Mouse (Mus musculus) stomach, embryonic 16.5 days (tissue): ENCODE measurements around the gene Calu. TPM values are rescaled to one million over a fixed set of nuclear protein-coding genes. Genes with fewer than 3 reads are reported as not detected.
"Not testable (repeated sequence)": the region's sequence is repeated elsewhere in the genome, so short reads cannot be mapped to it uniquely, and the experiment has no call there.

Source experiments
- ATAC-seq: fragments of 200-750 bp; cut with Nextera tagmentation; 2 replicates; pipeline ENCODE4 v1.8.0; 2017; ENCODE audit warnings: moderate number of reproducible peaks, moderate TSS enrichment; ENCODE audit not compliant: insufficient read depth, low FRiP score
- H3K27ac ChIP-seq: fragments of 300-500 bp; sonication (generic); 2 replicates; pipeline ENCODE4 v1.5.1; 2014; ENCODE audit warnings: low read length
- H3K27me3 ChIP-seq: fragments of 300-500 bp; sonication (generic); 2 replicates; pipeline ENCODE4 v1.6.1; 2014; ENCODE audit warnings: low read length, control low read depth, mixed read lengths; ENCODE audit not compliant: control insufficient read depth, insufficient read depth
- H3K36me3 ChIP-seq: fragments of 300-500 bp; sonication (generic); 2 replicates; pipeline ENCODE4 v1.6.1; 2014; ENCODE audit warnings: low read length; ENCODE audit not compliant: control insufficient read depth, insufficient read depth
- H3K4me1 ChIP-seq: fragments of 300-500 bp; sonication (generic); 2 replicates; pipeline ENCODE4 v1.6.1; 2014; ENCODE audit warnings: low read length, control low read depth, mixed read lengths; ENCODE audit not compliant: control insufficient read depth, insufficient read depth
- H3K4me2 ChIP-seq: fragments of 300-500 bp; sonication (generic); 2 replicates; pipeline ENCODE4 v1.6.1; 2014; ENCODE audit warnings: low read depth, low read length, mixed read lengths
- H3K4me3 ChIP-seq: fragments of 300-500 bp; sonication (generic); replicated peaks from 2 replicates; pipeline ENCODE4 v1.5.1; 2014; ENCODE audit warnings: mild to moderate bottlenecking, low read length
- H3K9ac ChIP-seq: fragments of 300-500 bp; sonication (generic); 2 replicates; pipeline ENCODE4 v1.6.1; 2014; ENCODE audit warnings: low read length
- H3K9me3 ChIP-seq: fragments of 300-500 bp; sonication (generic); replicated peaks from 2 replicates; pipeline ENCODE4 v1.6.1; 2016; ENCODE audit warnings: low read length, control low read depth; ENCODE audit not compliant: control insufficient read depth
- WGBS: fragments of 180-500 bp; shearing (Covaris S2); extraction: QIAGEN DNeasy Blood & Tissue Kit; methylation state at CpG from one replicate; pipeline ENCODE4 v1.1.7; 2014; 5-methylcytosine and 5-hydroxymethylcytosine counted together
- polyA plus RNA-seq: library from polyadenylated mRNA; unstranded; fragments of >200 nt; fragmentation: Nextera tagmentation; extraction: Ambion mirVana; gene quantifications from 2 replicates; pipeline ENCODE4 v1.2.1, GENCODE M21; 2015

Gene Calu
- polyA plus RNA-seq, 1 experiment from 2014 or later, result 391 TPM

GRCm38 (mm10) chr6:29318879-29319278, 29.0 kb upstream of the Calu start, which contains the start of gene Fam71f1:
TSS of gene Fam71f1 (plus strand) at chr6:29319140.
- 40% methylated on average over 3 of the region's 5 CpGs for WGBS
- ATAC-seq, result peak; percentile 64; the same call in 1 of the 2 replicates

GRCm38 (mm10) chr6:29321586-29321985, 26.3 kb upstream of the Calu start:
- ATAC-seq, result no peak
- H3K4me2 ChIP-seq, result no peak overlapping the region
- H3K4me1 ChIP-seq, result 0 out of 2 replicates have a peak, but pooled peaks cover 6% of the 10 kb centered on the region
- no peak overlapping the region for H3K4me3 ChIP-seq
- no peaks in the 10 kb centered on the region for H3K36me3 ChIP-seq
- no peaks in the 10 kb centered on the region for H3K27me3 ChIP-seq
- H3K9ac ChIP-seq, result no peak overlapping the region
- no peak overlapping the region for H3K27ac ChIP-seq
- no peaks in the 10 kb centered on the region for H3K9me3 ChIP-seq
- 77% methylated on average over 6 of the region's 6 CpGs for WGBS

More at GRCm38 (mm10) chr6:29318879-29319278, 29.0 kb upstream of the Calu start, which contains the start of gene Fam71f1:
- Histone ChIP-seq H3K4me3 (no peak within 1 kb of the TSS), H3K36me3 (no peaks in the 10 kb centered on the region), H3K9me3 (no peaks in the 10 kb centered on the region), H3K9ac (no peak within 1 kb of the TSS), H3K4me1 (0 out of 2 replicates have a peak, but pooled peaks cover 6% of the 10 kb centered on the region), H3K4me2 (no peak within 1 kb of the TSS), H3K27ac (no peak within 1 kb of the TSS), H3K27me3 (no peaks in the 10 kb centered on the region)

- Histone ChIP-seq H3K4me1 (0 out of 2 replicates have a peak, but pooled peaks cover 6% of the 10 kb centered on the region), H3K9me3 (no peaks in the 10 kb centered on the region), H3K27ac (no peak overlapping the region), H3K4me2 (no peak overlapping the region), H3K36me3 (no peaks in the 10 kb centered on the region), H3K9ac (no peak overlapping the region), H3K4me3 (no peak overlapping the region), H3K27me3 (no peaks in the 10 kb centered on the region)
- no peak for ATAC-seq
- 87% methylated on average over 7 of the region's 7 CpGs for WGBS
These were observed 25.7 kb upstream of the Calu start for GRCm38 (mm10) chr6:29322147-29322546.

GRCm38 (mm10) chr6:29322735-29323134, 25.1 kb upstream of the Calu start:
- no peaks in the 10 kb centered on the region for H3K27me3 ChIP-seq
- H3K9me3 ChIP-seq, result no peaks in the 10 kb centered on the region
- 0 out of 2 replicates have a peak, but pooled peaks cover 6% of the 10 kb centered on the region for H3K4me1 ChIP-seq
- H3K36me3 ChIP-seq, result no peaks in the 10 kb centered on the region
- no peak for ATAC-seq
- no peak overlapping the region for H3K27ac ChIP-seq
- H3K9ac ChIP-seq, result no peak overlapping the region
- 79% methylated on average over 4 of the region's 4 CpGs for WGBS
- H3K4me2 ChIP-seq, result no peak overlapping the region
- no peak overlapping the region for H3K4me3 ChIP-seq

- Histone ChIP-seq H3K4me3 (no peak overlapping the region), H3K27ac (no peak overlapping the region), H3K4me2 (no peak overlapping the region), H3K9ac (no peak overlapping the region), H3K9me3 (no peaks in the 10 kb centered on the region), H3K36me3 (no peaks in the 10 kb centered on the region), H3K4me1 (no peaks in the 10 kb centered on the region), H3K27me3 (no peaks in the 10 kb centered on the region)
- ATAC-seq, result no peak
- WGBS, result 82% methylated on average over 9 of the region's 9 CpGs
These were observed 20.9 kb upstream of the Calu start for GRCm38 (mm10) chr6:29326961-29327360.

- Histone ChIP-seq H3K9ac (no peak overlapping the region), H3K27me3 (no peaks in the 10 kb centered on the region), H3K36me3 (no peaks in the 10 kb centered on the region), H3K4me3 (no peak overlapping the region), H3K4me1 (no peaks in the 10 kb centered on the region), H3K4me2 (no peak overlapping the region), H3K27ac (no peak overlapping the region), H3K9me3 (no peaks in the 10 kb centered on the region)
- 50% methylated on average over 4 of the region's 4 CpGs for WGBS
- ATAC-seq, result no peak
These were observed 18.4 kb upstream of the Calu start for GRCm38 (mm10) chr6:29329514-29329913.

GRCm38 (mm10) chr6:29346512-29346911, 1.4 kb upstream of the Calu start:
- H3K4me3 ChIP-seq, H3K4me1 ChIP-seq, H3K27me3 ChIP-seq, H3K9me3 ChIP-seq, H3K36me3 ChIP-seq, H3K27ac ChIP-seq, H3K9ac ChIP-seq, ATAC-seq, H3K4me2 ChIP-seq: not testable (repeated sequence)
- 98% methylated on average over 2 of the region's 2 CpGs for WGBS

- Histone ChIP-seq H3K4me2 (peak overlapping the region; percentile 68), H3K4me3 (peak overlapping the region; percentile 83), H3K36me3 (no peaks in the 10 kb centered on the region), H3K9ac (peak overlapping the region; percentile 84), H3K9me3 (no peaks in the 10 kb centered on the region), H3K4me1 (peaks cover 10% of the 10 kb centered on the region), H3K27me3 (no peaks in the 10 kb centered on the region), H3K27ac (peak overlapping the region; percentile 90)
- 27% methylated on average over 7 of the region's 7 CpGs for WGBS
- no peak for ATAC-seq
These were observed 680 bp upstream of the Calu start for GRCm38 (mm10) chr6:29347189-29347588.

- WGBS, result under 1% methylated on average over 15 of the region's 15 CpGs
- Histone ChIP-seq H3K4me2 (peak overlapping the region; percentile 77), H3K27me3 (no peaks in the 10 kb centered on the region), H3K4me1 (peaks cover 14% of the 10 kb centered on the region), H3K36me3 (no peaks in the 10 kb centered on the region), H3K9me3 (no peaks in the 10 kb centered on the region), H3K9ac (peak overlapping the region; percentile 89), H3K27ac (peak overlapping the region; percentile 83), H3K4me3 (peak overlapping the region; percentile 83)
- no peak for ATAC-seq
These were observed 479 bp downstream of the Calu start for GRCm38 (mm10) chr6:29348371-29348724.
